Mouse (Mus musculus): Measurements from ENCODE around the gene Elmsan1.

The Elmsan1 gene

DNA sequence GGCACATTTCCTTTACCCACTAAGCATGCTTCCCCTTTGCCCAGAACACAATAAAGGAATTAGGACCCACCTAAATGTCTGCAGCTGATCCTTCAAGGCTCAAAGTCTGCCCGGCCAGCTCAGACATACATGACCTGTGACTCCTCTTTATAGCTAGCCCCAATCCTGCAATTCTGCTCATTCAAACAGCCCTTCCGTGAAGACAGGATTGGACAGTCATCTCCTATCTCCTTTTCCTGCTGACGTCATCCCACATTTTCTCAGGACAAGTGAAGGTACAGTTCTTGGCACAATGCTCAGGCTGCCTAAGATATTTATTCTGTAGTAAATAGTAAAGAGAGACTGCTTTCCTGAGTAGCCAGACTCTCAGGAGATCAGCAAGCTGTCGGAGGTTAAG is 1.6 kb downstream of the Elmsan1 start:
- peak; percentile 54 to 82 for DNase-seq (ENCODE audit: inconsistent age in 2 of 2, low spot score in 1 of 2)

DNA sequence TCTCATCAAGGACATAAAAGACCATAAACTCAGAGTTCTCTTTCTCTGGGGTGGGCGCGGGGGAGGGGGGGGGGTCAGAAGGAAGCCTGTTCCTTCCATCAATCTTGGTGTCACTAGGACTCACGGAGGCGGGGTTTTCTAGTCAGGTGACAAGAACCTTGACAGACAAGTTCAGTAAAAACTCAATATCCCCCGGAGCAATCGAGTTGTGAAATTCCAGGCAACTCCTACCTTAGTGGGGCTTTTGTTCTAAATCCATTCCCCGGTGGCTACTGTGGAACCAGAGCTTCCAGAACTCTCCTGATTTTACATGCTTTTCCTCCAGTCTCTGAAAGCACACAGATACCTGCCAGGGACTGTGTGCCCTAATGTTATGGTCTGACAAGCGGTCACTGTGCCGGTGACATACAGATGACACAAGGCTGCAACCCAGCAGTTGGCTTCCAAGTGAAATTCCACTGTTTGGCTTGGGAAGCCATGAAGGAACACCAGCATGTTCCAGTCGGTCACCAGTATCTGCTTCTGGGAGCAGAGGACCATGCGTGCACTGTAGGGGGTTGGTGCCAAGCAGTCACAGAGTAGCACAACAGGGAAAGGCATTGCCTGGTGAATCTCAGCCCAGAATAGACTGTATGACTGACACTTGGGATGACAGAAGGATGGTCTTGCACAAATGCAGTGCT is 2.8 kb downstream of the Elmsan1 start:
- peak in 1 of 2 experiments; percentile 36 for DNase-seq (ENCODE audit: inconsistent age in 2 of 2, low spot score in 1 of 2)

DNA sequence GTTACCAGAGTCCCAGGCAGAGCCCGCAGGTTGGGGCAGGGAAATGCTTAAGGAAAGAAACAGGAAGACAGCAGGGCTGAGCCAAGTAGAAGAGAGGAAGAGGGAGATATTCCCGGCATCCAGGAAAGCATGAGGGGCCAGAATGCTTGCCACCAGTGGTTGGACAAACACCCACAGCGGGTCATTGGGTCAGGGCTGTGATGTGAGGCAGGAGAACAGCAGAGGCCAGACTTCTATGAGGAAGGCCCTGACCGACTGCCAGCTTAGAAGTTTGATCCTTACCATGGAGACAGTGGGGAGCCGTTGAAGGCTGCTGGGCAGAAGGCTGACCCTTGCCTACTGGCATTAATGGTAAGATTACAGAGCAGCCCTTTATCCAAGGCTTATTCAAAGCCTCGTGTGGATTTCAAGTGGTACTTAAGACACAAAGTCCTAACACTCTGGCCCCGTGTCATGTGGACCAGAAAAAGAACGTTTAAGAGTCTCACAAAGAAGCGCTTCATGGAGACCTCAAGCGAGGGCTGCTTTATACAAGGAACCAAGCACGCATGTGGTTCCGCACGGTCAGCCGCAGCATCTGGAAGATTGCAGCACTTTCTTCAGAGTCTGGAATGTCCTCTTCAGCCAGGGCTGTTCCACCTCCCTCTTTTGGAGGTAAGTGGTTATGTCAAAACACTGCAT is 4.0 kb downstream of the Elmsan1 start:
- peak in 1 of 2 experiments; percentile 60 for DNase-seq (ENCODE audit: inconsistent age in 2 of 2, low spot score in 1 of 2)

DNA sequence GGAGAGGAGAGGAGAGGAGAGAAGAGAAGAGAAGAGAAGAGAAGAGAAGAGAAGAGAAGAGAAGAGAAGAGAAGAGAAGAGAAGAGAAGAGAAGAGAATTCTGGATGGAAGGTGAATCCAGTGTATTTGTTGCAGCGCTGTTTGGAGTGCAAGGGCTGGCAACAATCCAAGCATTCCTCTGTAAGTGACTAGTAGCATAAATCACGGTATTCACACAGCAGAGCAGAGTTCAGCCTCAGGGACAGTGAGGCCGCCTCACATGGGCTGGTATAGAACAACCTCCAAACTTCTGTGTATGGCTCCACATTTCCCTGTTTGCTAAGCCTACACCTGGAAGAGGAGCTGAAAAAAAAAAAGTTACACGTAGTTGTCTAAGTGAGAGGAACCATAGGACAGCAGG is 6.4 kb downstream of the Elmsan1 start:
- DNase-seq (ENCODE audit: inconsistent age in 2 of 2, low spot score in 1 of 2), result peak; percentile 77 to 91

DNA sequence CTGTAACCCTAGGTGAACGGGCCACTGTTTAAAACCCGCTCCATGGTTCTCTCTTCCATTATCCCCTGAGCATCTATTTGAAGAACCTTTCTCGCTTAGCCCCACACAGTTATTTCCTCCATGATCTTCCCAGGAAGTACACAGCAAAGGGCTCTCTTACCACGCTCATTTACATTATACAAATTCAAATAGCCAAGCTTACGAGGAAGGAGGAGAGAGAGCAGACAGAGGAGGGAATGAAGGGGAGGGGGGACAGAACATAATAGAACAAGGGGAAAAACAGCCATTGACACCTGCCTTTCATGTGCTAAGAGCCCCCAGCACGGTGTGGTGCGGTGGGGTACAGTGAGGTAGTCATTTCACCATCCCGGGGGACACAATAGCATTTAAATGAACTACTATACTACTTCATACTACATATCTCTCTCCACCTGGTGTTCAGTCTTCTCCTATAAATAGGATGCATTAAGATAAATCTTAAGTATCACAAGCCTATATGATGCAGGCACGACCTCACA is 7.6 kb downstream of the Elmsan1 start:
- no peak for DNase-seq (ENCODE audit: inconsistent age in 2 of 2, low spot score in 1 of 2)

DNA sequence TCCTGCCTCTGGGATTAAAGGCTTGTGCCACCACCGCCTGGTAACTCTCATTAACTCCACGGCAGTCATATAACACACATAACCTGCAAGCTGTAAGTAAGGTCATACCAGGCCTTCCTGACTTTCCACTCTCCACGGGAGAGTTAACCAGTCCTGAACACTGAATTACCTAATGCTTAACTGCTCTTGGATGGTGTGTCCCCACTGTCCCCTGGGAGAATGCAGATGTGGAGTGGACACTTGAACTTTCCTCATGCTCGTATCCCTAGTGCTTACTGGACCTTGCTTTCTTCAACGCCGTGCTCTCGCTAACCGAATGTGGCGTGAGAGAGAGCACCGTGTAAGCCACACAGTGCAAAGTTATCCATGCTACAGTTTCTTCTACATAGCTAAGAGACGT is 8.4 kb downstream of the Elmsan1 start:
- DNase-seq (ENCODE audit: inconsistent age in 2 of 2, low spot score in 1 of 2), result no peak

DNA sequence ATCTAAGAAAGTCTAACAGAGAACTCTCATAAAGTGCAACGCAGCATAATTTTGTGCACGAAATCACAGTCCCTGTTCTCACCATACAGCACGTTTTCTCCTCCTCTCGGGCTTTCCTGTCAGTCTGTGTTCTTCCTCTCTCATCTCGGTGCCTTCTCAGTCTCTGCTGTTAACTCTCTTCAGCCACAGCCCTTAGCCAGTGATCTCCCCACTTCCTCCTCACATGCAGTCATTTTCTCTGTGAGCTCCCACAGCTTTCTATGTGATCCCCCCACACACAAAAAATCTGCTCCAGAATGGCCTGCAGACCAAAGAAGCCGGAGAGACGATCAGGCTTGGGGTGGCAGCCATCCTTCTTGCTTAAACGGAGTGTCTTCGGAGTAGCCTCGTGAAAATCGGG is 9.6 kb downstream of the Elmsan1 start:
- no peak for DNase-seq (ENCODE audit: inconsistent age in 2 of 2, low spot score in 1 of 2)

DNA sequence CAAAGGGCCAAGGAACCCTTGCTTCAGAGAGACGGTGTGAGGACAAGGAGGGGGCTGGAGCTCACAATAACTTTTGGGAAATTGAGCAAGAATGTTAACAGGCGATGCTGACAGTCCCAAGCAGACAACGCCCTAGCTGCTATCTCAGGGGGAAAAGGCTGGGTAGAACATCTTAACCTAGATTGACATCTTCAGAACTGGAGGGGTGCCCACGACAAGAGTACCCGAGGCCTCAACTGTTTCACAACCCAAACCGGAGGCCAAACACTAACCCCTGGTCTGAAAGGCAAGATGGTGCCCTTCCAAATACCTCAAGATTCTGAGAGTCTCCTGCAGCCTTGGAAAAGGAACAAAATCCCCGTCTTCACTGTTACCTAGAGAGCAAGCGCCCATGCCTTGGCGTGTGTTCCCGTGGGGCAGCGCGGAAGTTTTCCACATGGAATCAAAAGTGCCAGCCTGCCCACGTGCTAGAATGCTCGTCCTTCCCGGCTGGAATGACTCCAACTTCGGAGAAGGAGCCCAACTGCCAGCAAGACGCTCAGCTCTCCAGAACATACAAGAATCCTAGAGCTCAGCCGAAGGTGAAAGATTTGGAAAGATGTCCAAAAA is 11.4 kb downstream of the Elmsan1 start:
- DNase-seq (ENCODE audit: inconsistent age in 2 of 2, low spot score in 1 of 2), result peak in 1 of 2 experiments; percentile 58

DNA sequence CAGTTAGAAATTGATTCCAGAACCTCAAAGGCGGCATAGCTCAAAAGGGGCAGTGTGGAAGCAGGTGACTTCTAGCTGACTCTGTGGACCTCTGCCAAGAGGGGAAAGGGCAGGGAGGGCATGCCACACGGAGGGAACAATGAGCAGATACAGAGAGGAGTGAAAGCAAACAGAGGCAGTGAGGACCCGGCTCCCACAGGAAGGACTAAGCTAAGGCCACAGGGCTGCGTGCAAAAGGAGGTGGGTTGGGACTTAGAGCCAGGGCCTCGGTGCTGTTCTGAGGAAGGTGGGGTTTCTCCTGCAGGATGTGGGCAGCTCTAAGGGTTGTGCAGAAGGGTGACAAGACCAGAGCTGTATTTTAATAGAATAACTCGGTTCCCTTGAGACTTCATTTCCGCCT is 12.2 kb downstream of the Elmsan1 start:
- DNase-seq (ENCODE audit: inconsistent age in 2 of 2, low spot score in 1 of 2), result no peak

DNA sequence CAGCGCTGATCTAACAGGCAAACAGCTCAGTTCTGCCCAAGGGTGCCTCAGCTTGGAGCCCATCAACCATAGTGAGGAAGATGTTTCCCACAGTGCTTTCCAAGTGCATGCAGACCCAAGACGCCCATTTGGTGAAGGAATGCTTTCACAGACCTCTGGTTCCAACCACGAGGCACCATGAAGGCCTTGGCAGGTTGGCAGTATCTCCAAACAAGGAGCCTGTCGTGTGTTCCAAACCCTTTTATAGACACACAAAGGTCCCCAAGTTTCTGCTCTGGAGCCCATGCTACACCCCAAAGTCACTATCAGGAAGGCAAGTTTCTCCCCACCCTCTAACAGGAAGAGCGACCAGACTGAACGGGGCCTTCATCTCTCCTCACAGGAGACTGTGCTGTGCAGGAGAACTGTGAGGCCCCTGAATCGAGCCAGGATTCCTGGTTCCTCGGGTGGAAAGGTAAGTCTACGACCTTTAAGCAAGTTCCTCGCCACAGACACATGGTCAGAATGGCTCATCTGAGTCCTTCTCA is 13.0 kb downstream of the Elmsan1 start:
- DNase-seq (ENCODE audit: inconsistent age in 2 of 2, low spot score in 1 of 2), result no peak

DNA sequence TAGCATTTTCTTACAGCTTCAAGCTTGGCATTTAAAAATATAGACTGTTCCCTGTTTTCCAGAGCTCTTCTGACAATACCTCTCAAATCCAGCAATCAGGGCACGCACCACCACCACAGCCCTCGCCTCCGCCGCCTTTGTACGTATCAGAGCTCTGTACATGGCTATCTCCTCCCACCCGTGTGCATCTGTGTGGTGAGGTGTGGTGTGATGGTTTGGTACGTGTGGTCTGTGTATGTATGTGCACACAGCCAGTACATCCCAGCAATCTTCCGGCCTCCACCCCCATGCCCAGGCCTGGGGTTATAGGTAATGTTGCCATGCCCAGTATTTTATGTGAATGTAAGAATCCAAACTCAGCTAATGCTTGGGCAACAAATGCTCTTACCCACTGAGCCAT is 14.0 kb downstream of the Elmsan1 start:
- DNase-seq (ENCODE audit: inconsistent age in 2 of 2, low spot score in 1 of 2), result no peak

DNA sequence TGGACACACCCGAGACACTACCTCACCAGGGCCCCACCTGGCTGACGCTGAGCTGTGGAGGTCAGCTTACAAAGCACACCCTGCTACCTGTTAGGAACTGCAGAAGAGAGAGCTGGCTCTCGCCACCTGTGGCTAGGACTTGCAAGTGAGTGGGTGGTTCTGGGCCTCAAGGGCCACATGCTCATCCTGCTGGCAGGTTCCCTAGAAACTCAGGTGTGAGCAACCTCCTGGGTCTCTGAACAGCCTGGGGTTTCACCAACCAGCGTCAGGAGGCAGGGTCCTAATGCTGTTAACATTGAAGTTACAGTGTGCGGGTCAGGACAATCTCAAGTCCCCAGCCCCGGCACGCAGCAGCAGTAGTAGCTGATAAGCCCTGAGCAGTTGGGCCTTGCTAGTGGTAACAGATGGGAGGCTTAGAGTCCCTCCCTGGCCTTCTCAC is 14.9 kb downstream of the Elmsan1 start:
- DNase-seq (ENCODE audit: inconsistent age in 2 of 2, low spot score in 1 of 2), result no peak

DNA sequence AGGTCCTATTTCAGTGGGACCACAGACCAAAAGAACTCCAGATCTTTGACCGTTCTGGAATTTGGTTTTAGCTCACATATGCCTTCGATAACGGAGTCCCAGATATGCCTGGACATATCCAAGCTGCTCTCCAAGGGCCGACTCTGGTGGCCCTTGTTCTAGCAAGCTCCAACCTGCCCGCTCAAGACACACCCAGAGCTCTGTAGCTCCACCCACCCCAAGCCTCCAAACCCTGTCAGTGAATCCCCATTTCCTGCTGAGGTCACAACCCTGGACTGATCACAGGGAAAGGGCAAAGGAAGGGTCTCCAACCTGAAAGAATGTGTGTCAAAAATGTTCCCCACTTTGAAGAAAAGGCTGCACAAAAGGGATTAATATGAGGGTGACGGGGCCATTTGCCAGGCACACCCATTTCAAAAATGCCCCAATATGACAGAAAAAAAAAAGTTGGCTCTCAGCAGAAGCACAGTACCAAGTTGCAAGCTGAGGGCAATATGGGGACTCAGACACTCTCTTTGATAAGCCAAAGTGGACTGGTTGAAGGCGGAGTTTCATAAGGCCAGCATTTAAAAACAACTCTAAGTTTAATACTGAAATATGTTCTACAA is 15.4 kb downstream of the Elmsan1 start:
- DNase-seq (ENCODE audit: inconsistent age in 2 of 2, low spot score in 1 of 2), result no peak

DNA sequence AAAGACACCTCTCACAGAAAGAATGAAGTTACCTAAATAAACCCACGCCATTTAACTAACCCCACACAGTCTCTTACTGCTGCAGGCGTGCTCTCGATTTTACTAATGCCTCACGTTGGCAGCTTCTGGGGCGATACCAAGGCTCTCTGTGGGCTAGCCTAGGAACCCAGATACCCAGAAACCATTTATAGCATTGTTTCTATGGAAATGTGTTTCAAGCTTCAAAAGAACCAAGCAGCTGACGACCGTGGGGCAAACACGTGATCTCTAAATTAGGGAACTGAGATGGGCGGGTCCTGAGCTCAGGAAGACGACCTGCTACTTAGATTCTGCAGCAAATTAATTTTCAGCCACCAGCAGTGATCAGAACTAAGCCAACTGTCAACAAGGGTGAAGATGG is 16.1 kb downstream of the Elmsan1 start:
- no peak for DNase-seq (ENCODE audit: inconsistent age in 2 of 2, low spot score in 1 of 2)

DNA sequence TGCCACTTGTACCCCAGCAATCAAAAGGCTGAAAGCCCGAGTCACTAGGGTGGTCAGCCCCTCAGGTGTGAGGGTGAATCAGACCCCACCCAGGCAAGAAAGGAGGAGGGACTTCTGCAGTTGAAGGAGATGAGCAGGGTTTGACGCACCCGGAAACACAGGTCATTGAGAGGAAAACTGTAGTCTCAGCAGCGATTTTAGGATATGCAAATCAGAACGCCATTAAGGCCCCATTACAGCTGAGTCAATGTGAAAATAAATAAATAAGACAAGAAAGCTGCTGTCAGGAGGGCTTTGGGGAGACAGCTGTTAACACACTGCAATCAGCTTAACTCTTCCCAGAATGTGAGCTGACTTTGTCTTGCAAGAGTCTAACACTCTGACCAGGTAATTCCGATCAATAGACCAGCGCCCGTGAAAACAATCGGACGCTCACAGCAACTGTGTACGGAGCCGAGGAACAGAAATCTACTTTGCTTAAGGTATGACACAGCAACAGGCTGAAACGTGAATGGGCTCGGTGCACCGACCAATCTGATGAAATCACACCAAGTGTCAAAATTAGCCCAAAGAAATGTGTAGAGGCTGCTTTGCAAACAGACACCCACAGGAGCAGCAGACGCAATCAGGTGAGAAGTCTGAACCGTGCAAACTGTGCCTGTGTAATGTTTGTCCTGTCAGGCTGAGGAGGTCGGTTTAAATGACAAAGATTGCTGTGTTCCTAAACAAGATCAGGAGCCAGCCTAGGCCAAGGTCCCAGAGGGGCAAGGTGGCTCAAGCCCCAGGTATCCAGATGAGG is 16.8 kb downstream of the Elmsan1 start:
- DNase-seq (ENCODE audit: inconsistent age in 2 of 2, low spot score in 1 of 2), result no peak

DNA sequence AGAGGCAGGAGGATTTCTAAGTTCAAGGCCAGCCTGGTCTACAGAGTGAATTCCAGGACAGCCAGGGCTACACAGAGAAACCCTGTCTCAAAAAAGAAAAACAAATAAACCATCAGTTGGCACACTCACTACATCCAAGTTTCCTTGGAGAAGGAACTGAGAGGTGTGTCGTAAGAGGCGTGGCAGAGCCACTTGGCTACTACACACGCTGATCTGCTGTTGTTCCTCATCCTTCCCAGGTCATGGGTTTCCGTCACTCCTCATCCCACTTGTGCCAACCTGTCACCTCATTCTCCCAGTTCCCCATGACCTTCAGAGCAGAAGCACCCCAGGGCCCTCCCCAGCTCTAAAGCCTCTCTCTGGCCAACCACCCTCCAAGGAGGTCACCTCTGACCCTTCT is 17.5 kb downstream of the Elmsan1 start:
- DNase-seq (ENCODE audit: inconsistent age in 2 of 2, low spot score in 1 of 2), result no peak

DNA sequence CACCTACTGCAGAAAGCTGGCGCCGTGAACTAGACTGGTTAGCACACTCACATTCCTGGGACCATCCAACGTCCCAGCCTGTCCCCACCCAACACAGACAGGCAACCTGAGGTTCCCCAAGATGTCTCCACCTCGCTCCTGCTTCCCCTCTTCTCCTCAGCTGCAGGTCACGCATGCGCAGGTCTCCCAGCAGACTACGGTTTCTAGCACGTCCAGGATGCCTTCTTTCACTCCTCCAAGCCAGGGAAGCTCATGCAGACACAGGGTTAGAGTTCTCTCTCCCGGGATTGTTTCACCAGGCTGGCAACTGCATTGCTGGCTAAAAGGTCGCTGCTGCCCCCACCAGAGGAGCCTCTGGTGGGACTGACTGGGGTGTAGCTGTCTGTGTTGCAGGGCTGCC is 19.8 kb downstream of the Elmsan1 start:
- no peak for DNase-seq (ENCODE audit: inconsistent age in 2 of 2, low spot score in 1 of 2)

DNA sequence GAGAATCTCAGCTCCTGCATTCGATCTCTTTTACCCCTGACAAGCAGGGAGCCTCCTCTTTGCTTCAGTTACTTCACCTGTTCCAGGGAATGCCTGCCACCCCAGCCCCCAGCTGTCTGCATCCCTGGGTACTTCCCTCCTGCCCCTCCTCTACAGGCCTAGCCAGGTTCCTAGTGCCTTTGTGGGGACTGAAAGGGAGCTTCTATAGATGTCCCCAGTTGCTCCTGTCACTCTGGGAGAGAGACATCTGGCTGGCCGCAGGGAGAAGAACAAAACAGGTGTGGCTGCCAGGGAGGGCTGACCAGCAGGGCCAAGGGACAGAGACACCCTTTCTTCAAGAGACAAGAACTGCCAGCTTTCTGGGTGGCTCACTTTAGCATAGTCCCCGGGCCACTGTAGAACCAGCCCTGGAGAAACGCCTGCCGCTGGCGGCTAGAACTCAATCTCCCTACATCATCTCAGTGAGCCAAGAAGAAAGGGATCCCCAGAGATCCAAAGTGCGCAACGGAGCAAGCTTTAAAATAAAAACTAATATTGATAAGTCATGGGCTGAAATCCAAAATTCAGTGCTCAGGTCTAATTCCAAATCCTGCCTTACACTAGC is 20.5 kb downstream of the Elmsan1 start:
- no peak for DNase-seq (ENCODE audit: inconsistent age in 2 of 2, low spot score in 1 of 2)

DNA sequence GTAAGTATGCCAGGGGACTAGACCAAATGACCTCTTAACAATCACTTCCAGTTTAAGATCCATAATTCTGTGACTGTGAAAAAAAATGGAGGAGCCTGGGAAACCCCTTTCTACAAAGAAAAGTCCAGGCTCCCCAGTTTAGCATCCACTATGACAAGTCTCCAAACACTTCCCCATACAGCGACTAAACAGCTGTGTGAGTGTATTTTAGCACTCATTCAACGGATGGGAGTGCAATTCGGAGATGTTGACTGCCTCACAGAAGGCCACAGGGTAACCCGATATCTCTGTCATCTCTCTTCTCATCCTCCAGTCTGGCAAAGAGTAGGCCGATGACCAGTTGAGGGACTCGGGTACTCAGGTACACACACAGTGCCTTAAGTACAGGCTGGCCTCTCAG is 23.5 kb downstream of the Elmsan1 start:
- DNase-seq (ENCODE audit: inconsistent age in 2 of 2, low spot score in 1 of 2), result no peak

DNA sequence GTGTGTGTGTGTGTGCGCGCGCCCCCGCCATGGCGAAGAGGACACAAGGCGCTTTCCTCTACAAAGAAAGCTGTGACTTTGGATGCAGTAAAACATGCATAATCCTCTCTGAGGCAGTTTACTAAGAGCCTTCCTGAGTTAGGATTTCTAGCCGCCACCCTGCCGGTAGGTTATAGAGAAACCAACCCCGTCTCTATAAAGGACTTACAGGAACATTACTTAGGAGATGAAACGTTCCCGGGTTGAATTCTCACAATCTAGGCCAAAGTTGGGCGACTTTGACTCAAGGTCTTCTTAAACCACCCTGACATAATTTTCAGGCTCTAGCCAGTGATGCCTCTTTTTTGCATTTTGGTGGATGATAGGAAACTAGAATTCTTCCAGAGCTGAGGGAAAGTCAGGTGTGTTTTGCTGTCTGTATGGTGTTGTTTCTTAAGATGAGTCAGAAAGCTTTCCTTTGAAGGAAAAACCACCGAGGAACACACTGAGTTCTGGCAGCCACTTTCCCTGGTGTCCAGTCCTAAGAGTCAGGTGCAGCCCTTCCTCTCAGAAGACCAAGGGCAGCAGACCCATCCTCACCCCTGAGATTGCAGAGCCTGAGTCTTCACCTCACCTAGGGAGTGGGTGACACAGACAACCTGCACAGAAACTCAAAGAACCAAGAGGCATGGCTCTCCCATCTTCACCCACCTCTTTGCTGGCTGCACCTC is 24.1 kb downstream of the Elmsan1 start:
- DNase-seq (ENCODE audit: inconsistent age in 2 of 2, low spot score in 1 of 2), result no peak

Data from adrenal gland, adult (tissue).